Mouse (Mus musculus): ENCODE measurements at regions not wholly inside any gene's neighbourhood (a gene's known extent, or its start where the extent isn't known, plus 50 kb on each side); places are given as distances from the start of the nearest gene placed in this dataset.
A peak's percentile ranks its signal among the peaks of the same experiment; 100 is the strongest.

GRCm38 (mm10) chr11:56442381-56442780 is 401.6 kb upstream of the Nmur2 start:
- no peak for DNase-seq

- DNase-seq = peak; percentile 5 to 24
These were observed 400.3 kb upstream of the Nmur2 start for GRCm38 (mm10) chr11:56441071-56441470.

- no peak for DNase-seq
These were observed 390.3 kb upstream of the Nmur2 start for GRCm38 (mm10) chr11:56431089-56431488.

- DNase-seq = no peak
These were observed 344.0 kb upstream of the Nmur2 start for GRCm38 (mm10) chr11:56384761-56385160.

GRCm38 (mm10) chr11:56377535-56377934 is 336.7 kb upstream of the Nmur2 start:
- DNase-seq = no peak

GRCm38 (mm10) chr11:56374329-56374728 is 333.5 kb upstream of the Nmur2 start:
- DNase-seq = no peak

GRCm38 (mm10) chr11:56373624-56374023 is 332.8 kb upstream of the Nmur2 start:
- no peak for DNase-seq

- DNase-seq = no peak
These were observed 316.9 kb upstream of the Nmur2 start for GRCm38 (mm10) chr11:56357690-56358089.

- DNase-seq = no peak
These were observed 311.1 kb upstream of the Nmur2 start for GRCm38 (mm10) chr11:56351798-56352366.

GRCm38 (mm10) chr11:56351231-56351630 is 310.4 kb upstream of the Nmur2 start:
- no peak for DNase-seq

- DNase-seq = peak; percentile 4 to 18
These were observed 309.0 kb upstream of the Nmur2 start for GRCm38 (mm10) chr11:56349766-56350165.

GRCm38 (mm10) chr11:56348408-56348807 is 307.6 kb upstream of the Nmur2 start:
- DNase-seq = no peak

GRCm38 (mm10) chr11:56343083-56343482 is 302.3 kb upstream of the Nmur2 start:
- no peak for DNase-seq

- DNase-seq = no peak
These were observed 300.9 kb upstream of the Nmur2 start for GRCm38 (mm10) chr11:56341731-56342130.

GRCm38 (mm10) chr11:56341040-56341439 is 300.2 kb upstream of the Nmur2 start:
- no peak for DNase-seq

GRCm38 (mm10) chr11:56338511-56338910 is 297.7 kb upstream of the Nmur2 start:
- DNase-seq = no peak

GRCm38 (mm10) chr11:56335937-56336336 is 295.1 kb upstream of the Nmur2 start:
- DNase-seq = no peak

- DNase-seq = no peak
These were observed 279.5 kb upstream of the Nmur2 start for GRCm38 (mm10) chr11:56320293-56320692.

GRCm38 (mm10) chr11:56315221-56315987 is 274.6 kb upstream of the Nmur2 start:
- DNase-seq = no peak

GRCm38 (mm10) chr11:56309549-56309948 is 268.7 kb upstream of the Nmur2 start:
- no peak for DNase-seq

GRCm38 (mm10) chr11:56308383-56309105 is 267.7 kb upstream of the Nmur2 start:
- DNase-seq = no peak

GRCm38 (mm10) chr11:56307051-56307450 is 266.2 kb upstream of the Nmur2 start:
- no peak for DNase-seq

- DNase-seq = no peak
These were observed 250.1 kb upstream of the Nmur2 start for GRCm38 (mm10) chr11:56290651-56291578.
